Mouse (Mus musculus) cortical plate, adult 2 months (tissue): ENCODE results near the gene Rab5c.

Experiments used
- CTCF ChIP-seq: fragments of 200-500 bp; IDR thresholded peaks from 2 replicates; pipeline ENCODE4 v1.5.1; 2011; ENCODE audit warnings: mild to moderate bottlenecking, control low read depth, low read length; ENCODE audit not compliant: insufficient read depth; ENCODE audit errors: extremely low read depth
- POLR2A ChIP-seq: fragments of 200-500 bp; IDR thresholded peaks from 2 replicates; pipeline ENCODE4 v1.6.1; 2011; ENCODE audit warnings: mild to moderate bottlenecking, low read length, control low read depth; ENCODE audit not compliant: insufficient read depth; ENCODE audit errors: extremely low read depth

GRCm38 (mm10) chr11:100700710-100701109 lies 37.3 kb downstream of the Rab5c start:
- no peak for TF ChIP-seq CTCF
- no peak for TF ChIP-seq POLR2A
